Mouse (Mus musculus) small intestine, adult 2 months (tissue): ENCODE results near the gene Fndc10.

Source experiments
- CTCF ChIP-seq: fragments of 200-500 bp; IDR thresholded peaks from 2 replicates; pipeline ENCODE4 v1.5.1; 2012; ENCODE audit warnings: low read depth, mild to moderate bottlenecking, control low read depth, inconsistent platforms, low read length, moderate library complexity, mixed read lengths; ENCODE audit not compliant: insufficient replicate concordance, insufficient read length; ENCODE audit errors: extremely low read depth
- POLR2A ChIP-seq: fragments of 200-500 bp; IDR thresholded peaks from 2 replicates; pipeline ENCODE4 v1.6.1; 2012; ENCODE audit warnings: low read depth, mild to moderate bottlenecking, control low read depth, inconsistent platforms, low read length, moderate library complexity

DNA sequence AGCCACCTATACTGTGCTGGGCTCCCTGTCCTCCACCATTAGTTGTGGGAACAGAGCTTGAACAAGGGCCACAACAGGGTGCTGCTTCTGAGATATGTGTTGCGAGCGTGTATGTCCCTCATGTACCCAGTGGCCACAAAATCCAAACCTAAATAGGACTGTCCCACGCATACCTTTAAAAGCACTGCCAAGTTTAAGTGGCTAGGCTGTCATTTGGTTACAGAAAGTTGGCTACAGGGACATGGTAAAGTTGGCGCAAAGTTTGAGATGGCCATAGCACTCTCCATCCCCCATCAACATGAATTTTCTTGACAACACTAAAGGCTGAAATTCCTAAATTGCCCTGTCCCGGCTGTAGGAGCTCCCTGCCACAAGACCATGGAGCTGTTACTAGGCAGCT, 51.0 kb downstream of the Fndc10 start:
- no peak for TF ChIP-seq CTCF
- no peak for TF ChIP-seq POLR2A
